Mouse (Mus musculus): ENCODE results near the gene Smarce1. TPM values are rescaled to one million over a fixed set of nuclear protein-coding genes. Genes with fewer than 3 reads are reported as not detected.
A peak's percentile ranks its signal among the peaks of the same experiment; 100 is the strongest.

The Smarce1 gene
- 351 and 398 TPM in 2 replicates for polyA plus RNA-seq (2015; fragmentation: Nextera tagmentation; extraction: Ambion mirVana)

DNA sequence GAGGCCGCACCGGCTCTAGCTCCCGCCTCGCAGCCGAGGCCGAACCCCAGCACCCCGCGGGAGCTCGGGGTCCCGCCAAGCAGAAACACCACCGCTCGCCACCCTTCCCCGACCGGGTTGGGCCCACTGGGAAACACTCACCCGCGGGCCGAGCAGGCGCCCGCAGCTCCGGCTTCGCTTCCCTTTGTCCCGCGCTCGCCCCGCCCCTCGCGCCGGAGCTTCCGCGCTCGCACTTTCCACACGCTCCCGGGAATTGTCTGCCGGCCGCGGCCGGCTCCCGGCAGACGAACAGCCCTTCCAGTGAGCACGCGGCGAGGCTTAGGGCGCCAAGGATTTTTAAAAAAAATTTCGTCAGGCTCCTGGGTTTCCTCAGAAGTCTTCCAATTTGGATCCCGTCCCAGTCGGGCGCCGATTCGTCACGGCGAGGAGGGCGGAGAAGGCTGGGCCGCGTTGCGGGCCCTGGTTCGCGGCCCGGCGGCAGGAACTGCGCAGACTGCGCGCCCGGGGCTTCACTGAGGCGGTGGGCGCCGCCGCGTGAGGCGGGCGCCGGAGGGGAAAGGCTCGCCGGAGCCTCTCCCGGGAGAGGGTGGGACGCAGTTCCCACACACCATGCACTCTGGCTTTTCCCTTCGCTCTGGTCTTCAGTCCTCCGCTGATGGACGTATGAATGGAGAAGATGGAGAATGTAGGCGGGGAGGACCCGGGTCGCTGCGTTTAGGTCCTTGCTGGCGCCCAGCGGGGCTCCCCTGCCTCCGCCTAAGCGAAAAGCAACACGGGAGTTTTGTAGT lies at the start of gene Smarce1:
Smarce1 (minus strand) TSS at position 757 of the 788 bp plus-strand sequence.
- Histone ChIP-seq H3K9ac (replicated peaks; ENCODE audit: low read depth, low read length) (peak within 1 kb of the TSS; percentile 100), H3K9me3 (ENCODE audit: control insufficient read depth, low read length) (no peaks in the 10 kb centered on the region), H3K27ac (ENCODE audit: low read length) (peak within 1 kb of the TSS; percentile 99), H3K36me3 (ENCODE audit: control insufficient read depth, insufficient read depth) (peaks cover 8% of the 10 kb centered on the region; the same call in 1 of the 2 replicates), H3K4me2 (ENCODE audit: low read length) (peak within 1 kb of the TSS; percentile 90), H3K27me3 (replicated peaks; ENCODE audit: control insufficient read depth, insufficient read depth, low read length) (no peaks in the 10 kb centered on the region), H3K4me3 (replicated peaks; ENCODE audit: low read length) (peak within 1 kb of the TSS; percentile 94), H3K4me1 (replicated peaks; ENCODE audit: control insufficient read depth, insufficient read depth, low read length) (peaks cover 32% of the 10 kb centered on the region)
- peak; percentile 92 for ATAC-seq
- under 1% methylated on average over 85 of the region's 87 CpGs for WGBS

DNA sequence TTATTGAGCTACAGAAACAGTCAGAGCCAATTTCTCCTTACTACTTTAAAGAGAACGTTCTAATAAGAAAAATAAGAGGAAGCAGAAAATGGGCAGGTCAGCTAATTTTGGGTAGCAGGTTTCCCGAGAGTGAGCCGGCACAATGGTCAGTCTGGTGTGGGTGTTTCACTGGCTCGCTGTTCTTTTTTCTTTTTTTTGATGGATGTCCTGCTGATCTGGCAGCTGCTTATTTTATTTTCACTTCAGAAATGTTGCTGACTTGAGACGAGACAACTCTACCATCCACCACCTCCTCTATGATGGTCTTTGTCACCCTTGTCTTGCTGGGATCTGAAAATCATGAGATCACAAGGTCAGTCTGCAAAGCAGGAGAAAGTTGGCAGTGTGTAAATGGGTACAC lies 49.2 kb upstream of the Smarce1 start:
- 76% methylated on average over 5 of the region's 5 CpGs for WGBS
- H3K27me3 ChIP-seq (replicated peaks; ENCODE audit: control insufficient read depth, insufficient read depth, low read length): no peaks in the 10 kb centered on the region
- no peak overlapping the region for H3K9ac ChIP-seq (replicated peaks; ENCODE audit: low read depth, low read length)
- H3K4me1 ChIP-seq (replicated peaks; ENCODE audit: control insufficient read depth, insufficient read depth, low read length): peaks cover 4% of the 10 kb centered on the region; the same call in 1 of the 2 replicates
- no peak overlapping the region for H3K27ac ChIP-seq (ENCODE audit: low read length)
- ATAC-seq: no peak
- no peaks in the 10 kb centered on the region for H3K36me3 ChIP-seq (ENCODE audit: control insufficient read depth, insufficient read depth)
- H3K4me3 ChIP-seq (replicated peaks; ENCODE audit: low read length): no peak overlapping the region
- H3K9me3 ChIP-seq (ENCODE audit: control insufficient read depth, low read length): no peaks in the 10 kb centered on the region
- no peak overlapping the region for H3K4me2 ChIP-seq (ENCODE audit: low read length)

DNA sequence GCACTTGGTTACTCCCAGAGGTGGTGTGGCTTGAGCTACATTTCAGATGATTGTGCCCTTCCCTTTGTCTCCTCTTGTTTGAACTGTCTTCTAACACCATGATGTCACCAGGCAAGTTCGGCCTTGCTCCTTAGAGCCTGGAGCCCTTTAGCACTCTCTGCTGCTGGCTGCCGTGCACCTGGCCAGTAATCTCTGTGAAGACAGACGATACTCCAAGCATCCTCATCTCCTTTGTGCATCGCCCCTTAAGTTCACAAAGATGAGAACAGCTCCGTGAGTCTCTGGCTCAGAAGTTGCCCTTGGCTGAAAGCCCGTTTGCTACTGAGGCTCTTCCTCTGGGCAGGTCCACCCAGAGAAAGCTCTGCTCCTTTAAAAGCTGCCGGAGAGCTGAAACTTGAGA lies 46.0 kb upstream of the Smarce1 start:
- Histone ChIP-seq H3K27me3 (replicated peaks; ENCODE audit: control insufficient read depth, insufficient read depth, low read length) (no peaks in the 10 kb centered on the region), H3K4me2 (ENCODE audit: low read length) (no peak overlapping the region), H3K9me3 (ENCODE audit: control insufficient read depth, low read length) (no peaks in the 10 kb centered on the region), H3K4me1 (replicated peaks; ENCODE audit: control insufficient read depth, insufficient read depth, low read length) (no peaks in the 10 kb centered on the region), H3K9ac (replicated peaks; ENCODE audit: low read depth, low read length) (no peak overlapping the region), H3K4me3 (replicated peaks; ENCODE audit: low read length) (no peak overlapping the region), H3K36me3 (ENCODE audit: control insufficient read depth, insufficient read depth) (no peaks in the 10 kb centered on the region), H3K27ac (ENCODE audit: low read length) (no peak overlapping the region)
- 59% methylated on average over 7 of the region's 7 CpGs for WGBS
- no peak for ATAC-seq

DNA sequence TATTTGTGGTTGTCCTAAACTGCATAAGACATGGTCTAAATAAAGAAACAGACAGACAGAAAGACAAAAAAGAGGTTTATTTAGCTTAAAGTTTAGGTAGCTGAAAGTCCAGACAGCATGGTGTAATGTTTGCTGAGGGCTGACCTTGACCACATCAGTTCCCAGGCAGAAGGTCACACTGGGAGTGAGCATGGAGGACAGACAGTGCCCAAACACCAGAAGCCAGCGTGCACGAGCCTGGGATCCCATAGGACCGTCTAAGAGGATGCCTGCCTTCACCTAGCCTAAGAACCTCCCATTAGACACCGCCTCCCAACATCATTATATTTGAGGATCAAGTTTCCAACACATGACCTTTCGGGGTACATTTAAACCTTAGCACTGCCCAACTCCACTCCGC lies 44.8 kb upstream of the Smarce1 start:
- Histone ChIP-seq H3K36me3 (ENCODE audit: control insufficient read depth, insufficient read depth) (no peaks in the 10 kb centered on the region), H3K27me3 (replicated peaks; ENCODE audit: control insufficient read depth, insufficient read depth, low read length) (no peaks in the 10 kb centered on the region), H3K27ac (ENCODE audit: low read length) (no peak overlapping the region), H3K4me3 (replicated peaks; ENCODE audit: low read length) (no peak overlapping the region), H3K4me1 (replicated peaks; ENCODE audit: control insufficient read depth, insufficient read depth, low read length) (no peaks in the 10 kb centered on the region), H3K4me2 (ENCODE audit: low read length) (no peak overlapping the region), H3K9ac (replicated peaks; ENCODE audit: low read depth, low read length) (no peak overlapping the region), H3K9me3 (ENCODE audit: control insufficient read depth, low read length) (no peaks in the 10 kb centered on the region)
- no peak for ATAC-seq
- 81% methylated on average over 6 of the region's 6 CpGs for WGBS

GRCm38 (mm10) chr11:99272721-99273120 lies 41.9 kb upstream of the Smarce1 start:
- 79% methylated on average over 4 of the region's 4 CpGs for WGBS
- Histone ChIP-seq H3K27me3 (replicated peaks; ENCODE audit: control insufficient read depth, insufficient read depth, low read length) (no peaks in the 10 kb centered on the region), H3K4me2 (ENCODE audit: low read length) (no peak overlapping the region), H3K36me3 (ENCODE audit: control insufficient read depth, insufficient read depth) (no peaks in the 10 kb centered on the region), H3K27ac (ENCODE audit: low read length) (no peak overlapping the region), H3K4me1 (replicated peaks; ENCODE audit: control insufficient read depth, insufficient read depth, low read length) (no peaks in the 10 kb centered on the region), H3K9ac (replicated peaks; ENCODE audit: low read depth, low read length) (no peak overlapping the region), H3K4me3 (replicated peaks; ENCODE audit: low read length) (no peak overlapping the region), H3K9me3 (ENCODE audit: control insufficient read depth, low read length) (no peaks in the 10 kb centered on the region)
- ATAC-seq: no peak

GRCm38 (mm10) chr11:99269192-99269591 lies 38.4 kb upstream of the Smarce1 start:
- no peak for ATAC-seq
- 78% methylated on average over 7 of the region's 7 CpGs for WGBS
- no peaks in the 10 kb centered on the region for H3K27me3 ChIP-seq (replicated peaks; ENCODE audit: control insufficient read depth, insufficient read depth, low read length)

DNA sequence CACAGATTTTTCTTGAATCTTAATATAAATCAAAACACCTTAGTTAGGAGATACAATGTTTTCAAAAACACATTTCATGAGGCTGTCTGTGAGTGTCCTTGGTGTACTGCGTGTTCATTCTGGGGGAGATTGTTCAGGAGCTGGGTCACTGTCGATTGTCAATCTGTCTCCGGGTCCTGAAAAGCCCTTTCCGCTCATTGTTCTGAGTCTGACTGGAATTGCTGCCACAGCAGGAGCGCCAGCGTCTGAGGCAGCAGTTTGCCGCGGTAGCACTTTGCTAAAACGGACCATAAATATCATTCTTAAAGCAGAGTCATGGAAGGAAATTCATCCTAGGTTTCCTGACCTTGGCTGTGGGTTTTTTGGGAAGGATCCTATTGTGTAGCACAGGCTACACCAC lies 35.0 kb upstream of the Smarce1 start:
- no peaks in the 10 kb centered on the region for H3K4me1 ChIP-seq (replicated peaks; ENCODE audit: control insufficient read depth, insufficient read depth, low read length)
- no peaks in the 10 kb centered on the region for H3K27me3 ChIP-seq (replicated peaks; ENCODE audit: control insufficient read depth, insufficient read depth, low read length)
- no peaks in the 10 kb centered on the region for H3K36me3 ChIP-seq (ENCODE audit: control insufficient read depth, insufficient read depth)
- no peak for ATAC-seq
- 18% methylated on average over 9 of the region's 9 CpGs for WGBS
- H3K9ac ChIP-seq (replicated peaks; ENCODE audit: low read depth, low read length): no peak overlapping the region
- H3K4me3 ChIP-seq (replicated peaks; ENCODE audit: low read length): no peak overlapping the region
- H3K9me3 ChIP-seq (ENCODE audit: control insufficient read depth, low read length): no peaks in the 10 kb centered on the region
- H3K4me2 ChIP-seq (ENCODE audit: low read length): no peak overlapping the region
- no peak overlapping the region for H3K27ac ChIP-seq (ENCODE audit: low read length)

More at GRCm38 (mm10) chr11:99269192-99269591, 38.4 kb upstream of the Smarce1 start:
- Histone ChIP-seq H3K4me2 (ENCODE audit: low read length) (no peak overlapping the region), H3K27ac (ENCODE audit: low read length) (no peak overlapping the region), H3K4me1 (replicated peaks; ENCODE audit: control insufficient read depth, insufficient read depth, low read length) (no peaks in the 10 kb centered on the region), H3K36me3 (ENCODE audit: control insufficient read depth, insufficient read depth) (no peaks in the 10 kb centered on the region), H3K4me3 (replicated peaks; ENCODE audit: low read length) (no peak overlapping the region), H3K9me3 (ENCODE audit: control insufficient read depth, low read length) (no peaks in the 10 kb centered on the region), H3K9ac (replicated peaks; ENCODE audit: low read depth, low read length) (no peak overlapping the region)

GRCm38 (mm10) chr11:99265220-99265619 lies 34.4 kb upstream of the Smarce1 start:
- Histone ChIP-seq H3K9ac (replicated peaks; ENCODE audit: low read depth, low read length) (no peak overlapping the region), H3K4me2 (ENCODE audit: low read length) (no peak overlapping the region), H3K27ac (ENCODE audit: low read length) (no peak overlapping the region), H3K27me3 (replicated peaks; ENCODE audit: control insufficient read depth, insufficient read depth, low read length) (no peaks in the 10 kb centered on the region), H3K4me3 (replicated peaks; ENCODE audit: low read length) (no peak overlapping the region), H3K4me1 (replicated peaks; ENCODE audit: control insufficient read depth, insufficient read depth, low read length) (no peaks in the 10 kb centered on the region), H3K9me3 (ENCODE audit: control insufficient read depth, low read length) (no peaks in the 10 kb centered on the region), H3K36me3 (ENCODE audit: control insufficient read depth, insufficient read depth) (no peaks in the 10 kb centered on the region)
- 61% methylated on average over 9 of the region's 9 CpGs for WGBS
- no peak for ATAC-seq

- Histone ChIP-seq H3K9ac (replicated peaks; ENCODE audit: low read depth, low read length) (no peak overlapping the region), H3K4me3 (replicated peaks; ENCODE audit: low read length) (no peak overlapping the region), H3K36me3 (ENCODE audit: control insufficient read depth, insufficient read depth) (no peaks in the 10 kb centered on the region), H3K9me3 (ENCODE audit: control insufficient read depth, low read length) (no peaks in the 10 kb centered on the region), H3K4me2 (ENCODE audit: low read length) (no peak overlapping the region), H3K27me3 (replicated peaks; ENCODE audit: control insufficient read depth, insufficient read depth, low read length) (no peaks in the 10 kb centered on the region), H3K27ac (ENCODE audit: low read length) (no peak overlapping the region), H3K4me1 (replicated peaks; ENCODE audit: control insufficient read depth, insufficient read depth, low read length) (no peaks in the 10 kb centered on the region)
- WGBS: 76% methylated on average over 4 of the region's 4 CpGs
- ATAC-seq: no peak
These were observed 25.4 kb upstream of the Smarce1 start for GRCm38 (mm10) chr11:99256213-99256612.

All from forebrain, embryonic 16.5 days (tissue).